In genomic region chr4:63739524-63739923, GRCm38 (mm10) we compare ENCODE assay signal across 9 mouse cellular contexts. TPM values are rescaled to one million over a fixed set of nuclear protein-coding genes. Genes with fewer than 3 reads are reported as not detected.
DNase-seq lines count a peak whose midpoint lies in the region; ATAC-seq and TF ChIP-seq lines count a peak whose summit lies in the region.
"Had no signal": no experiment of that assay in that cellular context is flagged by ENCODE, and none has a peak within 500 bp of the region (broad histone marks: within the 10 kb centered on the region; RNA-seq: fewer than 3 reads in every experiment).

No protein-coding gene starts in this region.

- H3K4me2 ChIP-seq in forebrain, embryonic 14.5 days (ENCODE audit: low read length), result no peak overlapping the region
- no peak overlapping the region for H3K4me2 ChIP-seq in forebrain, embryonic 12.5 days
- H3K4me2 ChIP-seq in liver, embryonic 12.5 days, result no peak overlapping the region
- no peak overlapping the region for H3K4me2 ChIP-seq in limb, embryonic 13.5 days (replicated peaks)

- H3K27ac ChIP-seq in forebrain, embryonic 14.5 days (ENCODE audit: low read depth, low read length), result no peak overlapping the region
- H3K27ac ChIP-seq in forebrain, embryonic 12.5 days, result no peak overlapping the region
- H3K27ac ChIP-seq in liver, adult 2 months (replicated peaks; ENCODE audit: insufficient read depth, low read depth, low read length), result no peak overlapping the region
- H3K27ac ChIP-seq in liver, embryonic 12.5 days, result no peak overlapping the region
- peak overlapping the region; percentile 48 for H3K27ac ChIP-seq in limb, embryonic 13.5 days
- H3K27ac ChIP-seq: macrophage had no signal

- no peak for TF ChIP-seq POLR2A in liver, adult 2 months (IDR thresholded peaks at IDR 0.05; ENCODE audit: extremely low read depth, insufficient read depth, low read length)

- no peaks in the 10 kb centered on the region for H3K9me3 ChIP-seq in forebrain, embryonic 14.5 days (replicated peaks; ENCODE audit: control insufficient read depth, low read length)
- H3K9me3 ChIP-seq in forebrain, embryonic 12.5 days, result no peaks in the 10 kb centered on the region
- H3K9me3 ChIP-seq in liver, embryonic 12.5 days (replicated peaks), result no peaks in the 10 kb centered on the region
- no peaks in the 10 kb centered on the region for H3K9me3 ChIP-seq in limb, embryonic 13.5 days

- peak; percentile 8 for DNase-seq in forebrain, embryonic 14.5 days (ENCODE audit: low spot score)
- peak; percentile 79 for DNase-seq in liver, adult 2 months (ENCODE audit: extremely low read depth, low read depth, low spot score)
- DNase-seq in MN1 (ENCODE audit: low spot score), result no peak
- DNase-seq in lung, postnatal 36 days, result no peak

- no peak overlapping the region for H3K4me3 ChIP-seq in forebrain, embryonic 14.5 days (ENCODE audit: low read depth, low read length)
- no peak overlapping the region for H3K4me3 ChIP-seq in forebrain, embryonic 12.5 days (replicated peaks)
- H3K4me3 ChIP-seq in liver, adult 2 months (ENCODE audit: insufficient read depth, low read depth, low read length), result no peak overlapping the region
- H3K4me3 ChIP-seq in liver, embryonic 12.5 days, result no peak overlapping the region
- H3K4me3 ChIP-seq in limb, embryonic 13.5 days, result no peak overlapping the region

- no peaks in the 10 kb centered on the region for H3K79me2 ChIP-seq in liver, adult 2 months (ENCODE audit: control insufficient read depth, insufficient read depth, low read length)

- 62% methylated on average over 7 of the region's 7 CpGs for WGBS in forebrain, embryonic 14.5 days
- 68% methylated on average over 7 of the region's 7 CpGs for WGBS in forebrain, embryonic 12.5 days
- 60% methylated on average over 7 of the region's 7 CpGs for WGBS in liver, adult 2 months
- 36% methylated on average over 7 of the region's 7 CpGs for WGBS in liver, embryonic 12.5 days (ENCODE audit: insufficient replicate concordance)
- 38% methylated on average over 7 of the region's 7 CpGs for WGBS in limb, embryonic 13.5 days

- no peak for ATAC-seq in forebrain, embryonic 14.5 days
- ATAC-seq in forebrain, embryonic 12.5 days (ENCODE audit: low FRiP score), result no peak
- no peak for ATAC-seq in liver, embryonic 12.5 days
- ATAC-seq in common myeloid progenitor, adult 5-6 weeks (replicated peaks; ENCODE audit: low read depth, poor library complexity, severe bottlenecking), result peak; percentile 79
- ATAC-seq in limb, embryonic 13.5 days (ENCODE audit: low FRiP score, low read depth), result no peak

- H3K27me3 ChIP-seq in forebrain, embryonic 14.5 days (replicated peaks; ENCODE audit: control insufficient read depth, insufficient read depth, low read length), result no peaks in the 10 kb centered on the region
- no peaks in the 10 kb centered on the region for H3K27me3 ChIP-seq in forebrain, embryonic 12.5 days
- no peaks in the 10 kb centered on the region for H3K27me3 ChIP-seq in liver, adult 2 months (ENCODE audit: control insufficient read depth, insufficient read depth, low read length)
- H3K27me3 ChIP-seq in liver, embryonic 12.5 days (replicated peaks), result no peaks in the 10 kb centered on the region
- no peaks in the 10 kb centered on the region for H3K27me3 ChIP-seq in limb, embryonic 13.5 days

- TF ChIP-seq CTCF in liver, adult 2 months (IDR thresholded peaks at IDR 0.05; ENCODE audit: low read depth, low read length), result no peak

- 0 out of 2 replicates have a peak, but pooled peaks cover under 1% of the 10 kb centered on the region for H3K4me1 ChIP-seq in forebrain, embryonic 14.5 days (ENCODE audit: control insufficient read depth, insufficient read depth, low read length)
- peaks cover 2% of the 10 kb centered on the region; the same call in 1 of the 2 replicates for H3K4me1 ChIP-seq in forebrain, embryonic 12.5 days
- peaks cover 8% of the 10 kb centered on the region for H3K4me1 ChIP-seq in liver, adult 2 months (ENCODE audit: control insufficient read depth, insufficient read depth, low read length)
- no peaks in the 10 kb centered on the region for H3K4me1 ChIP-seq in liver, embryonic 12.5 days
- H3K4me1 ChIP-seq in limb, embryonic 13.5 days, result peaks cover 46% of the 10 kb centered on the region

- no peak overlapping the region for H3K9ac ChIP-seq in forebrain, embryonic 14.5 days (ENCODE audit: low read length)
- H3K9ac ChIP-seq in forebrain, embryonic 12.5 days, result no peak overlapping the region
- no peak overlapping the region for H3K9ac ChIP-seq in liver, adult 2 months (ENCODE audit: low read depth, low read length)
- no peak overlapping the region for H3K9ac ChIP-seq in liver, embryonic 12.5 days
- H3K9ac ChIP-seq in limb, embryonic 13.5 days, result no peak overlapping the region

- no peaks in the 10 kb centered on the region for H3K36me3 ChIP-seq in forebrain, embryonic 14.5 days (ENCODE audit: control insufficient read depth, insufficient read depth, low read length)
- no peaks in the 10 kb centered on the region for H3K36me3 ChIP-seq in forebrain, embryonic 12.5 days (replicated peaks)
- H3K36me3 ChIP-seq in liver, adult 2 months (ENCODE audit: control insufficient read depth, insufficient read depth, low read length), result no peaks in the 10 kb centered on the region
- no peaks in the 10 kb centered on the region for H3K36me3 ChIP-seq in liver, embryonic 12.5 days
- H3K36me3 ChIP-seq in limb, embryonic 13.5 days, result no peaks in the 10 kb centered on the region

RNA-seq across cellular contexts. Expression of gene Tnfsf15, which starts 5.4 kb away (rescaled TPM):
- not detected in 2 replicates for polyA plus RNA-seq in forebrain, embryonic 14.5 days (2014; fragmentation: Nextera tagmentation; extraction: Ambion mirVana)
- polyA plus RNA-seq in forebrain, embryonic 12.5 days (2016; fragmentation: Nextera tagmentation; extraction: Ambion mirVana), result not detected in 2 replicates
- 0.28 and 0.40 TPM in 2 replicates for total RNA-seq in liver, adult 2 months (2014; rRNA removed)
- not detected in 2 replicates for polyA plus RNA-seq in liver, adult 2 months (2012; rRNA removed)
- not detected in 2 replicates for polyA plus RNA-seq in liver, embryonic 12.5 days (2016; fragmentation: Nextera tagmentation; extraction: Ambion mirVana)
- not detected in 2 replicates for total RNA-seq in common myeloid progenitor, adult 5-6 weeks (2017)
- 0.08 and 0.15 TPM in 2 replicates for polyA plus RNA-seq in limb, embryonic 13.5 days (2015; fragmentation: Nextera tagmentation; extraction: Ambion mirVana)

Comparison
In these comparisons a context has a peak if more than half of its experiments do, and no peak if none do; other contexts are left out.
1. DNase-seq: peak in forebrain, embryonic 14.5 days (single experiment) and liver, adult 2 months (single experiment); none in MN1 (single experiment) and lung, postnatal 36 days (single experiment).